Mouse (Mus musculus): Measurements from ENCODE around the gene Exoc5. TPM values are rescaled to one million over a fixed set of nuclear protein-coding genes. Genes with fewer than 3 reads are reported as not detected.

Gene Exoc5
- polyA plus RNA-seq, 1 experiment = 103 TPM

GRCm38 (mm10) chr14:48985673-48986072 lies 80.8 kb downstream of the Exoc5 start:
- no peak overlapping the region for H3K27ac ChIP-seq (ENCODE audit: insufficient read depth, low read length)
- no peak overlapping the region for H3K4me3 ChIP-seq (ENCODE audit: insufficient read depth, low read length)
- peak; percentile 76 for TF ChIP-seq CTCF (IDR thresholded peaks at IDR 0.05; ENCODE audit: borderline replicate concordance, insufficient read depth, low read length)
- no peak for TF ChIP-seq POLR2A (IDR thresholded peaks at IDR 0.05; ENCODE audit: low read depth, low read length)
- H3K4me1 ChIP-seq (ENCODE audit: control insufficient read depth, insufficient read depth, low read length) = no peaks in the 10 kb centered on the region

- Histone ChIP-seq H3K4me1 (ENCODE audit: control insufficient read depth, insufficient read depth, low read length) (no peaks in the 10 kb centered on the region), H3K27ac (ENCODE audit: insufficient read depth, low read length) (no peak overlapping the region; the same call in 1 of the 2 replicates), H3K4me3 (ENCODE audit: insufficient read depth, low read length) (no peak overlapping the region)
- TF ChIP-seq CTCF (IDR thresholded peaks at IDR 0.05; ENCODE audit: borderline replicate concordance, insufficient read depth, low read length) = no peak
- no peak for TF ChIP-seq POLR2A (IDR thresholded peaks at IDR 0.05; ENCODE audit: low read depth, low read length)
These were observed 87.5 kb downstream of the Exoc5 start for GRCm38 (mm10) chr14:48978971-48979388.

GRCm38 (mm10) chr14:48971546-48971945 lies 94.9 kb downstream of the Exoc5 start:
- no peaks in the 10 kb centered on the region for H3K4me1 ChIP-seq (ENCODE audit: control insufficient read depth, insufficient read depth, low read length)
- no peak for TF ChIP-seq CTCF (IDR thresholded peaks at IDR 0.05; ENCODE audit: borderline replicate concordance, insufficient read depth, low read length)
- no peak for TF ChIP-seq POLR2A (IDR thresholded peaks at IDR 0.05; ENCODE audit: low read depth, low read length)
- no peak overlapping the region for H3K27ac ChIP-seq (ENCODE audit: insufficient read depth, low read length)
- H3K4me3 ChIP-seq (ENCODE audit: insufficient read depth, low read length) = no peak overlapping the region

GRCm38 (mm10) chr14:48968670-48969069 lies 97.8 kb downstream of the Exoc5 start:
- TF ChIP-seq CTCF (IDR thresholded peaks at IDR 0.05; ENCODE audit: borderline replicate concordance, insufficient read depth, low read length) (no peak), POLR2A (IDR thresholded peaks at IDR 0.05; ENCODE audit: low read depth, low read length) (no peak)
- H3K27ac ChIP-seq (ENCODE audit: insufficient read depth, low read length) = no peak overlapping the region
- no peak overlapping the region for H3K4me3 ChIP-seq (ENCODE audit: insufficient read depth, low read length)
- no peaks in the 10 kb centered on the region for H3K4me1 ChIP-seq (ENCODE audit: control insufficient read depth, insufficient read depth, low read length)

Other genes with a start within 250 kb of the Exoc5 start
- 17.2 and 18.6 TPM in 2 replicates for gene Ap5m1, start 556 bp downstream of the Exoc5 start, polyA plus RNA-seq (2011; ENCODE audit: insufficient read length, low read depth, missing spikeins)
- 25.9 and 35.7 TPM in 2 replicates for gene Naa30, start 105.6 kb upstream of the Exoc5 start, polyA plus RNA-seq (2011; ENCODE audit: insufficient read length, low read depth, missing spikeins)
- gene ccdc198, start 178.8 kb upstream of the Exoc5 start, polyA plus RNA-seq (2011; ENCODE audit: insufficient read length, low read depth, missing spikeins) = not detected in 2 replicates